Mouse (Mus musculus) cerebellum, adult 8-10 months (tissue): ENCODE data around the gene Tmem248.
A peak's percentile ranks its signal among the peaks of the same experiment; 100 is the strongest.

ENCODE experiments used
- DNase-seq: peaks from one replicate; pipeline ENCODE4 v3.0.0; 2022

The Tmem248 gene

DNA sequence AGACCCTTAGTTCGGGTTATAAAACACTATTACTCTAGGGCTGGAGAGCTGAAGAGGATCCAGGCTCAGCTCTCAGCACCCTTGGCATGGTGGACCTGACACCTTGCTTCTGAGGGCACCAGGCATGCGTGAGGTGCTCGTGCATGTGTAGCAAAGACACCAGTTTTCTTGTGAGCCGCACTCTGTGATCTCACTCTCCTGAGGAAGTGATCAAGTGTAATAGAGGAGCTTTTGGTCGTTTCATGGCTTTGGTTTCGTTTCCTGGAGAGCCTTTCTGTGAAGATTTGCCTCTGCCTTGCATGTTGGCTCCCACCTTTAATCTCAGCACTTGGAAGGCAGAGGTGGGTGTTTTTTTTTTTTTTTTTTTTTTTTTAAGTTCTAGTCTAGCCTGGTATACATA is 12.3 kb upstream of the Tmem248 start:
- no peak for DNase-seq

DNA sequence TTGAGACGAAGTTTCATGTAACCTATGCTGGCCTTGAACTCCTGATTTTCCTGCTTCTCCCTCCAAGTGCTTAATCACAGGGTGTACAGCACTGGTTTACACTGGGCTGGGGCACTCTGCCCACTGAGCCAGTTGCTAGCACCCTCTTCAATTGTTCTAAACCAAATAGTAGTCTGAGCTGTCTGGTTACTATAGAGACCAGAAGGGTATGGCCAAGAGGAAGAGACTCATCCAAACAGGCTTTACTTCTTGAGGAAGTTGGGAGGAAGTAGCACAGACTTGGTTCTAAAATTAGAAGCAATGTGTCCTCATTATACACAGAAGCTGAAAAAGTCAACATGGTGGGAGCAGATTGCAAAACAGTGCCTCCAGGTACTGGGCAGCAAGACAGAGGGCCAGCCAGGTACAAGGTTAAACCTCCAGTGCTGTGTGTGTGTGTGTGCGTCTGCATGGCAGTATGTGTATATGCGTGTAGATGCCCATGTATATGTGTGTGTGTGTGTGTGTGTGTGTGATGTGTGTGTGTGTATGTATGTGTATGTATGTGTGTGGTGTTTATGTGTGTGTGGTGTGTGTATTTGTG is 11.3 kb upstream of the Tmem248 start:
- no peak for DNase-seq

DNA sequence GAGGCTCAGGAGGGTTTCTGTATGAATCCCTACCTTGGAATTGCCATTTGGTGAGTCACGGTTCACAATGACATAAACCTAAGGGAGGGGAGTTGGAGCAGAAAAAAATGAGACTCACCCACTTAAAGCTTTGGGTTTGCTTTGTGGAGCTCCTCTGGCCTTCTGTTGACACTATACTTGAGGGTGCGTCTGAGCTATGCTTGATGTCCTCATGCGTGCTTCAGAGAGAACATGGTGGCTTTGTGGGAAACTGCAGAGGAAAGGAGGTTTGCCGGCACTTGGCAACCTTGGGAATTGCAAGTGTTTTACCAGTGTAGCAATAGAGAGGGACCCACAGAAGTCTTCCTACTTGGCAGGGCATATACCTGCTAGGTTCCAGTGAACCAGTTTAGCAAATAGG is 9.6 kb upstream of the Tmem248 start:
- no peak for DNase-seq

DNA sequence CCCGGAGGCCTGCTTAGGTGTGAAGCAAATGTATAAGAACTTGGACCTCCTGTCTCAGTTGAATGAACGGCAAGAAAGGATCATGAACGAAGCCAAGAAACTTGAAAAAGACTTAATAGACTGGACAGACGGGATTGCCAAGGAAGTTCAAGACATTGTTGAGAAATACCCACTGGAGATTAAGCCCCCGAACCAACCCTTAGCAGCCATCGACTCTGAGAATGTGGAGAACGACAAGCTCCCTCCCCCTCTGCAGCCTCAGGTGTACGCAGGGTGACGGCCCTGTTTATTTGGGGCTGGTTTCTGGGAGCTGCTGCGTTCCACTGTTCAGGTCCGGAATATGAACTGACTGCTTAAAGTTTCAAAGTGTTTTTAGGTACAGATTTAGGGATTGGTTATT is 3.9 kb upstream of the Tmem248 start:
- no peak for DNase-seq

DNA sequence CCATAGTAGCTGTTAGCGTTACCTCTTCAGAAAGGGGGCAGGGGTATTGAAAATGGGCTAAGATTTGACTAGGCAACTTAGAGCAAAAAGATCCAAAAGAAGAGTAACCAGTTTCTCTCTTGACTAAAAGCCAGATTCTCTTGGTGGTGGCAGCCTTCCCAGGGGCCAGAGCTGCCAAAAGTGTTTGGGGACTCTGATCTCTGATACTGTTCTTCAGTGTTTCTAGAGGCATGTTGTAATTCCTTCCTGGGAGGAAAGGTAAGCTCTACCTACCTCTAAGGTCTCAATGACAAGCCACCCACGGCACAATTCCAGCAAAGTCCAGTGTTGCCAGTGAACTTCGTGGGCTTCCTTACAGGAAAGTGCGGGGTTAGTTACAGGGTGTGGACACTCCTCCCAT is 525 bp downstream of the Tmem248 start:
- DNase-seq, result no peak

DNA sequence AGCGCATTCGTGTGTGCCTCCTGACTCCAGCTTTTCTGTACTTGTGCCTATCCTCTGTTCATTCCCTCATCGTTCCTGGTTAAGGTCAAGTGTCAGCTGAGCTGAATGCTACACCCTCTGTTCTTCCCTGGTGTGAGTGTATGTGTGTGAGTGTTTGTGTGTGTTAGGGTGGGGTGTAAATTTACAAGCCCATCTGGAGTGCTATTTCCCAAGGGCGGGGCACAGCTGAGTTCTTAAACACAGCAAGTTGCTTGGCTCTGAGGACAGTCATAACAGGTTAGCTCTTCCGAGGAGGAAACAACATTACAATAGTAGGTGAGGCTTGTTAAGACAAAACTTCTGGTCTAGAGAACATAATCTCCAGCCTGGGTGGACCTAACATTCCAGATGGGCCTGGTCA is 1.5 kb downstream of the Tmem248 start:
- no peak for DNase-seq

DNA sequence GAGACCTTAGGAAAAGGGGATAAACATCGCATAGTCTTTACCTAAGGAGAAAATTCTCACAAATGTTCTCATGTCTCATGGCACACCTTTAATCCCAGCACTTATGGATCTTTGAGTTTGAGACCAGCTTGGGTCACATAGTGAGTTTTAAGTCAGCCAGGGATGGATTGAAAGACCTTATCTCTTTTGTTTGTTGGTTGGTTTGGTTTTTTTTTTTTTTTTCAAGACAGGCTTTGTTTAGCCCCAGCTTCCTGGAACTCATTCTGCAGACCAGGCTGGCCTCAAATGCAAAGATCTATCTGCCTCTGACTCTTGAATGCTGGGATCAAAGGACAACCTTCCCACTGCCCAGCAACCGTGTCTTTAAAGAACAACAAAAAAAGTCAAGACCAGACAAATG is 4.4 kb downstream of the Tmem248 start:
- no peak for DNase-seq

DNA sequence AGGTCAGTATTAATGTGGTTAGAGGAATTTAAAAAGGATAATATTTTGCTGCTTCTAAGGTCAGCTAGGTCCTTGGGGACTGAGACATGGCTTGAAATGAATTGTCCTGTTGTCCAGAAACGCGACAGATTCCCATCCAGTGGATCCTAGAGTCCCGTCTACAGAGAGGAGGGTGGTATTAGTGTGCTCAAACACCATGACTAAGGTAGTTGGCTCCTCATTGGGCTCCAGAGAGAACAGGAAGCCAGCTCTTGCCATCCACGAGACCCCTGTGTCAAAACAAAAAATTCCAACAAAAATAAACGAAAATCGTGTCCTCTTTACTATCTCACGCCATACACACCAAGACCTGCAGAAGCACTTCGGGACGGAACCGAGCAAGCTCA is 4.9 kb downstream of the Tmem248 start:
- DNase-seq, result no peak

DNA sequence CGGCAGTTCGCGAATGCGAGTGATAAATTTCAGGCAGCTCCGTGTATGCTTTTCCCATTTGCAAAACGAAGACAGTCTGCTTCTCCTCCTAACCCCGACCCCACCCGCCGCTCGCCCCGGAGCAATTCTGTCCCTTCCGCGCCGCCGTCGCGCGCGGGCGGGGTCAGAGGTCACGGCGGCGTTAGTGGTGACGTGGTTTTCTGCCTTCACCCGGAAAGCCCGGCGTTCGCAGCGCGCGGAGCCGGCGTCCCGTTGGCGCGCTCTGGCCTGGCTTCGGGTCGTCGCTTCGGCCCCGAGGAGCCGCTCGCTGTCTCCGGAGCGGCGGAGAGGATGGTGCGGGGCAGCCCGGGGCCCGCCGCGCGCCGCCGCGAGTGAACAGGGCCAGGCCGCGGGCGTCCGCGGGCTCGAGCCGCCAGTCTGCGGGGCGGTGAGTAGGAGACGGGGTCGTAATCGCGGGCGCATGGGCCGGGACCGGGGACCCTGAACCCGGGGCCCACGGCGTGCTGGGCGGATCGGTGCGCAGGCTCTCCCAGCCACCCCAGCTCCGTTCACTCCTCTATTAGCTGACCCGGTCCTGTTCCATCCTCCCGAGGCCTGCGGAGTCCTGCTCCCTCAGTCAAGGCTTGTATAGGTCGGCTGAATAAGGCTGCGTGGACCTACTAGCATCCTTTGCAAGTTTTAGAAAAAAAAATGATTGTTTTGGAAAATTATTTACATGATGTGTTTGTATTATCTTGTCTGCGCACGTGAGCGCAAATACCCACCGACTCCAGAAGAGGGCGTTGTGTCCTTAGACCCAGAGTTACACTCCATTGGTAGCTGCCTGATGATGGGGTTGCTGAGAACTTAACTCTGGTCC is 5.5 kb downstream of the Tmem248 start:
- DNase-seq, result peak; percentile 96

DNA sequence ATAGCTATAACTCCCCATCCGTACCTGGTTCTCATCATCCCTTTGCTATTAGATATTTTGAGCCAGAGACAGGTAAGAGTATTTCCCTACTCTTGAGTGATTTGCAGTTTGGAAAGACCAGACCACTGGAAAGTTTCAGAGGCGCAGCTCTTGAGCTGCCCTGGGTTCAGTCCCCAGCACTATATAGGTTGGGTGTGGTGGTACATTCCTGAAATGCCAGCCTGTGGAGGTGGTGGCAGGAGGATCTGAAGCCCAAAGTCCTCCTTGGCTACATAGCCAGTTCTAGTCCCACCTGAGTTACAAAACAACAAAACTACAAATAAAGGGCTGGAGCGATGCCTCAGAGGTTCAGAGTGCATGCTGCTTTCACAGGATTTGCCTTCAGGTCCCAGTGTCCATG is 9.9 kb downstream of the Tmem248 start:
- no peak for DNase-seq

DNA sequence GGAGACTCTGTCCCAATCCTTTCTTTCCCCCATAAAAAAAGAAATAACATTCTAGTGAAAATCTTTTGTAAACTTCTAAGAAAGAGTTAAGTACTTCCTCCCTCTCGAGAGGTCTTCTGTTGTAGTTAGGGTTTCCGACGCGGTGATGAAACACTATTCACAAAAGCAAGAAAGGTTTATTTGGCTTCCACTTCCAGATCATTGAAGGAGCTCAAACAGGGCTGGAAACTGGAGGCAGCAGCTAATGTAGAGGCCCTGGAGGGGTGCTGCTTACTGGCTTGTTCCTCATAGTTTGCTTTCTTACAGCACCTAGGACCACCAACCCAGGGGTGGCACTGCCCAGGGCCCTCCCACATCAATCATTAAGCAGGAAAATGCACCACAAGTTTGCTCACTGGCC is 11.2 kb downstream of the Tmem248 start:
- DNase-seq, result no peak

DNA sequence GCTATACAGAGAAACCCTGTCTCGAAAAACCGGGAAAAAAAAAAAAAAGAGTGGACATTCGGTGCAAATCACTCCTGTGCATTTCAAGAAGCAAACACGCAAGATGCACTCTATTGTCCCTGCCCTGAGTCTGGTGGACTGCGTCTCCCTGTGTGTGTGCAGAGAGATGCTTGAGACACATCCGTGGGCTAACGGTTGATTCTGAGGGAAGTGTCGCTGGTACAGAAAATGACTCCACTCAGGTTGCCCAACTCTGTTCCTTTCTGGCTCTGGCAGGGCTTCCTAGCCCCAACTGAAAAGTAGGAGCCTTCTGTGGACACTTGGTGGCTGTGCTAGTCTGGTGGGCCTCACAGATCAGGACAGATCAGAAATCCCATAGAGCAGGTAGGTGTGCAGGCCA is 19.4 kb downstream of the Tmem248 start:
- no peak for DNase-seq

DNA sequence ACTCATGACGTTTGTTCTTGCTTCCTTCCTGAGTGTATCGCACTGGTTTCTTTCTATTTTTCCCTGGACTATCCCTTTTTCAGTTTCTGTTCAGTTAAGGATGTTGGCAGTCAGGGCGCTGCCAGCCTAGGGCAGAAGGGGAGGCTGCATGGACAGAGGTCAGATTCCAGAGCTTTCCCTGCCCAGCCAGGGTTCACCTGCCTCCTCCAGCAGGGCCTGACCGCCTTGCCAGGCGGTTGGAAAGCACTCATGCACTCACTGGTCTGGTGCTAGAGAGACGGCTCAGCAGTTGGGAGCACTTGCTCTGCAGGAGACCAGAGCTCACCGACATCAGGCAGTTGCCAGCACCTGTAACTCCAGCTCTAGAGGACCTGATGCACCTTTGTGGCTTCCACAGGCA is 22.4 kb downstream of the Tmem248 start:
- DNase-seq, result no peak

DNA sequence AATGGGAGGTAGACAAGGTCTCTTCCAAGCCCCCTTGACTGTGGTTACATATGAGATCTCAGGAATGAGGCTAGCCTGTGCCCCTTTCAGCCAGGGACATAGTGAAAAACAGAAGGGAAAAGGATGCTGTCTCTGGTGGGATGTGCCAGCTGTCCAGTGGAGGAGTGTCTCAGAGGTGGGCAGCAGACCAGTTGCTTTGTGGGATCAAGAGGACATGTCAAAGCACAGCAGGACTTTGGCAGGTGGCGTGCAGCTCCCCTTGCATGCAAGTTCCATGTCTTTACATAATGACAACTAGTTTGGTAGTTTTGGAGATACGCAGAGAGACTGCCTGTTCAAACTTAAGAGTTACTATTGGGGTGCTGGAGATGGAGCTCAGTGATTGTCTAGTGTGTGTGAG is 23.0 kb downstream of the Tmem248 start:
- no peak for DNase-seq

DNA sequence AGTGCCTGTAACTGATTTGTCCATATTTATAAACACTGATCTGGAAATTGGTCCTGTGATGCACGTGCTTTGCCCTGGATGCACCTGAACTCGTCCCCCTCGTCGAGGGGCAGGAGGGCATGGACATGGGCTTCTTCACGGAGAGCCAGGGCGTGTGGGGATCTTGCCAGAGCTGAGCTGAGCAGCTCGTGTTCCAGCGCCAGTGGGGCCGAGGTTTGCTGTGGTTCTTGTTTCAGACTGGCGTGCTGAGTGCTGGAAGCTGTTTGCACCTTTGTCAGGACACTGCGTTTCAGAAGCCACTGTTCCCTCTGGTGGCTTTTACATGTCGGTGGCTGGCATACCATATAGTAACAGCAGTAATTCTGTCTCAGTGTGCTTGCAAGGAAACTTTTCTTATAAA is 24.5 kb downstream of the Tmem248 start:
- DNase-seq, result no peak

DNA sequence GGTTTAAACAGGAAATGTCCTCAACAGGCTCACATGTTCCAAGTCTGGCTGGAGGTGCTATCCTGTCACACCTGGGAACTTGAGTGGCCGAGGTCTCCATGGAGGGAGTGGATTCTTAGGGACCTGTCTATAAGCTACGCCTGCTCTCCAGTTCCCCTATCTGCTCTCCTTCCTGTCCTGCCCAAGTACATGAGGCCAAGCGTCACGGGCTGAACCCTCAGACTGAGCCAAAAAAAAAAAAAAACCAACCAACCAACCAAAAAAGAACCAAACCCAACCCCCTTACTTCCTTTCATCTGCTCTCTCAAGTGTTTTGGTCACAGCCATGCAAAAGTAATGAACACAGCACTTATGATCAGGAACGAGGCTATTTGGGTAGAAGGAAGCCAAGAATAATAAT is 30.9 kb downstream of the Tmem248 start:
- no peak for DNase-seq

DNA sequence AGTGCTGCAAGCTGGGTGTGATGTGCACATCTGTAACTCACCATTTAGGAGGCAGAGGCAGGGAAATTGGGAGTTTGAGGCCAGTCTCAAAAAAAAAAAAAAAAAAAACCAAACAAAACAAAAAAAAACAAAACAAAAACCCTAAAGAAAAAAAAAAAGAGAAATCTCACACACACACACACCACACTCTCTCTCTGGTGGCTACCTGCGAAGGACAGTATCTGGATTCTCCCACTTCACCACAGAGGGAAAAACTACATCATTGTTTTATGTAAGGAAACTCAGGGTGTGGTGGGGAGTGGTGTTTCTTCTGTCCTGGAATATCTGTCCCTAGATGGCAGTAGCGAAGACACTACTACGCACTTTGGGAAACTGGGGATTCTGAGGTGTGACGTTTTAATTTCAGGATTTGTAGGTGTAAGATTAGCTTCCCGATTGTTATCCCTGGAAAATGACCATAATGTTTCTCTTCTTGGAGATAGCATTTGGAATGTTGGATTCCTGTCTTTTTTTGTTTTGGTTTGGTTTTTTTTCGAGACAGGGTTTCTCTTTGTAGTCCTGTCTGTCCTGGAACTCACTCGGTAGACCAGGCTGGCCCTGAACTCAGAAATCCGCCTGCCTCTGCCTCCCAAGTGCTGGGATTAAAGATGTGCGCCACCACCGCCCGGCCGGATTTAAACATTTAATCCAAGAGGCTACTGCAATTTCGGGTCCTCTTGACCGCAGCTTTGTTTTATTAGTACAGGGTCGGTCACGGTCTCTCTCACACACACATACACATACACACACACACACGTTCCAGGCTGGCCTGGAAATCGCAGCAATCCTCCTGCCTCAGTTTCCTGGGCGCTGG is 37.5 kb downstream of the Tmem248 start:
- DNase-seq, result peak; percentile 28

DNA sequence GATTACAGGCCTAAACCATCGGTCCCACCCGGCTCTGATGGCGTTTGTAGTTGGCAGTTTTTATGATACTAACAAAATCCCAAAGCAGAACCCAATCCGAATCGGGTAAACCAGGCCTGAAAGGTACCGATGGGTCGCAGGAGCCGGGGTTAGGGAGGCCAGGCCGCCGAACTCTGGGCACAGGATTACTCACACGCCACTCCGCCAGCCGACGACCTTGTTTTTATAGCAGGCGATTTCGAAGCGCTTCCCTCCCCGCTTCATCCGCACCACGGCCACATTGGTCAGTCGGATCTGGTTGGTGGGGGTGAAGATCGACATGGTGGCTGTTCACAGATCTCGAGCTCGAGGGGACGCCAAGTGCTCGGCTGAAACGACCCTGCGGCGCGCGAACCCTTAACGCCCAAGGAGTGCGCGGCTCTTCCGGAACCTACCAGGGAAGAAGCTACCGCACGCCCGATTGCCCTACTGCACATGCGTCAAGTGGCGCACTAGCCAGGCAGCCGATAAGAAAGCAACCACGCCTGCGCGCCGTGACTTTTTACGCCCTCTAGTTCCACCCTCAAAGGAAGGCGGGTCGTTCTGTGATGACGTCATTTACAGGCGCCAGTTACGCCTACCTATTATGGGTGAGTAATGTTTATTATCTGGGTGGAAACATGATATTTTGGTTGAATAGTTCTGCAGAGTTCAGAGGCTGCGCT is 38.3 kb downstream of the Tmem248 start, which contains the start of the genes Sbds and Tyw1:
Gene Sbds (minus strand): TSS at position 514 of the 704 bp plus-strand sequence.
Gene Tyw1 (plus strand): TSS at position 603 of the 704 bp plus-strand sequence.
- peak; percentile 95 for DNase-seq

DNA sequence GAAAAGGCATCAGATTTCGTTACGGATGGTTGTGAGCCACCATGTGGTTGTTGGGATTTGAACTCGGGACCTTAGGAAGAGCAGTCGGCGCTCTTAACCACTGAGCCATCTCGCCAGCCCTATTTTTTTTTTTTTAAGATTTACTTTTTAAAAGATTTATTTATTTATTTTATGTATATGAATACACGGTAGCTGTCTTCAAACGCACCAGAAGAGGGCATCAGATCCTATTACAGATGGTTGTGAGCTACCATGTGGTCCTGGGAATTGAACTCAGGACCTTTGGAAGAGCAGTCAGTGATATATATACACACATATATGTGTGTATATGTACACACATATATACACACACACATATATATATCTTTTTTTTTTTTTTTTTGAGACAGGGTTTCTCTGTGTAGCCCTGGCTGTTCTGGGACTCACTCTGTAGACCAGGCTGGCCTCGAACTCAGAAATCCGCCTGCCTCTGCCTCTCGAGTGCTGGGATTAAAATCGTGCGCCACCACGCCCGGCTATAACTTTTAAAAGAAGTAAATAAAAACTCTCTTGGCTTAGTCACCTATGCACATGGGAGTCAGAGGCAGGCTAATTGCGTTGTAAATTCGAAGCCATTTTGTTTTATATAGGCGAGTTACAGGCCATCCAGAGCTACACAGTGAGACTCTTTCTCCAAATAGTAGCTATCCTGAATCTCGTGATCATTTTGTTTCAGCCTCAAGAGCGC is 39.1 kb downstream of the Tmem248 start:
- peak; percentile 23 for DNase-seq

DNA sequence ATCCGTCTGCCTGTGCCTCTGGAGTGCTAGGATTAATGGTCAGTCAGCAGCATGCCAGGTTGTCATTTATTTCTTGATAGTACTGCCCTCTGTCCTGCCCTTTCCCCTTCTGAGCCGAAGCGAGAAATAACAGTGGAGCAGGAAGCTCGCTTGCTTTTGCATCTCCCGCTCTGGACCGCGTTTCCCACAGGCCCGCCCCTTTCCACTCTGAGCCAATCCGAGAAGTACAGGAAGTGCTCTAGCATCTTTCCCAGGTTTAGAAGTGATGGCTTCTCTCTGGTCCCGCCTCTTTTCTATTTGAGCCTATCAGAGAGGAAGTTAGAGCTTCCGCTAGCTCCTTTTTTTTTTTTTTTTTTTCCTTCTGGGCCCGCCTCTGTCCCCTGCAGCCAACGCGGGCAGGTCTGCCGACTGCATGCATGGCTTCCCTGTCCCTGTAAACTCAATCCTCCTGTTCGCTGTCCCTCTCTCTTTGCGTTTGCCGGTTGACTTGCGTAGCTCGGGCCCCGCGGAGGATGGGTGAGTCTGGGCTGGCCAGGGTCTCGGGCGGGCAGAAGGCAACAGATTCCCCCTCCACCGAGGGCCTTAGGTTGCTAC is 39.9 kb downstream of the Tmem248 start:
- DNase-seq, result peak; percentile 91

DNA sequence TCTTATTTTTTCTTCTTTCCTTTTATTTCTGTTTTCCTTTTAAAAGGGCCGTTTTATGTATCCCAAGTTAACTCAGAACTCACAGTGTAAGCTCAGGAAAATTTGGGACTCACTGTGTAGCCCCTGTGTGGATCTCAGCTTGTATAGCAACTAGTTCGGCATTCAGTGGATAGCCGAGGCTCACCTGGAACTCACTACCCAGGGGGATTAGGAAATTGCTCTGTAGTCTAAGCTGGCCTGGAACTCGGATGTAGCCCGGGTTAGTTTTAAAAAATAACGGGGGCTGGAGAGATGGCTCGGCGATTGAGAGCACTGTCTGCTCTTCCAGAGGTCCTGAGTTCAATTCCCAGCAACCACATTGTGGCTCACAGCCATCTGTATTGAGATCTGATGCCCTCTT is 40.4 kb downstream of the Tmem248 start:
- DNase-seq, result peak; percentile 22

DNA sequence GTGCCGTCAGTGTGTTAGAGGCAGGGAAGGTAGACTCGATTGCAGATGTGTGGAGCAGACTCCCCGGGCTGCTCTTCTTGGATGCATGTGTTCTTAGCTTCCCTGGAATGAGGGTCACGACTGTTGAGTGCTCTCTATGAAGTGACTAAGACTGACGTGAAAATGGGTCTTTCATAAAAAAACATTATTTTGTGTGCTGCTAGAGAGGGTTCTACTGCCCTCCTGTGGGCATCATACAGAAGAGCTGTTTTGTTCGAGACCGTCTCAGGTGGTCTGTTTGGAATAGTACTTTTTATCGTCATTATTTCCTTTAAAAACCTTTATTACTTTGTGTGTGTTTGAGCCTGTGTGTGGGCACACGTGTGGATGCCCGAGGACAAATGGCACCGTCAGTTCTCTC is 46.6 kb downstream of the Tmem248 start:
- DNase-seq, result no peak
